Mouse (Mus musculus): Measurements from ENCODE around the gene Mtmr1.

DNA sequence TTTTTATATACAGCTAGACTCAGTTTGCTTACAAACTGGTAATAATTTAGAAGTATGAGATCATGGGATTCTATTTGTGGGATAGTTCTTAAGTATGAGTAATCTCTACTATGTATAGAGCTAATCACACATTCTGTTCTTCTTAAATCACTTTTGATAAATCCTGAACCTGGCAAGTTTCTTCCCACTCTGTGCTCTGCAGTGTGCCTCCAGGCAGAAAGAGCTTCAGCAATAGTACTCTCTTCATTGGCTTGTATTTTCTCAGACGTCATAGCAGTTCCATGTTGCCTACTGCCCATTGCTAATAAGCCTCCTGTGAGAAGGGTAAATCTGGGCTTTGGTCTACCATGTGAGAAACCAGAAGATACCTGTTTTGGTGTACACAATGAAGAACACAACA, 43.8 kb downstream of the Mtmr1 start:
- TF ChIP-seq EP300 (IDR thresholded peaks at IDR 0.05; ENCODE audit: insufficient read depth, low read depth, low read length) (no peak), CTCF (IDR thresholded peaks at IDR 0.05; ENCODE audit: low read depth, low read length) (no peak)
